Mouse (Mus musculus) kidney, postnatal 0 days (tissue): ENCODE data around the gene Itga9. TPM values are rescaled to one million over a fixed set of nuclear protein-coding genes. Genes with fewer than 3 reads are reported as not detected.
A peak's percentile ranks its signal among the peaks of the same experiment; 100 is the strongest.

Experiments used
- ATAC-seq: fragments of 200-750 bp; cut with Nextera tagmentation; replicated peaks from 2 replicates; pipeline ENCODE4 v1.8.0; 2017; ENCODE audit warnings: low read depth, moderate number of reproducible peaks, moderate TSS enrichment, moderate library complexity; ENCODE audit not compliant: low FRiP score
- DNase-seq: peaks from one replicate; pipeline ENCODE4 v3.0.0-alpha.2; 2016; ENCODE audit warnings: low spot score
- H3K27ac ChIP-seq: fragments of 300-500 bp; sonication (generic); 2 replicates; pipeline ENCODE4 v1.5.1; 2014; ENCODE audit warnings: mild to moderate bottlenecking
- H3K27me3 ChIP-seq: fragments of 300-500 bp; sonication (generic); 2 replicates; pipeline ENCODE4 v1.6.1; 2014; ENCODE audit warnings: low read length, mixed read lengths; ENCODE audit not compliant: insufficient read depth
- H3K36me3 ChIP-seq: fragments of 300-500 bp; sonication (generic); 2 replicates; pipeline ENCODE4 v1.6.1; 2014; ENCODE audit warnings: low read length, mixed read lengths; ENCODE audit not compliant: insufficient read depth
- H3K4me1 ChIP-seq: fragments of 300-500 bp; sonication (generic); replicated peaks from 2 replicates; pipeline ENCODE4 v1.6.1; 2014; ENCODE audit warnings: antibody characterized with exemption, low read length, mixed read lengths; ENCODE audit not compliant: insufficient read depth
- H3K4me2 ChIP-seq: fragments of 300-500 bp; sonication (generic); 2 replicates; pipeline ENCODE4 v1.6.1; 2014; ENCODE audit warnings: mild to moderate bottlenecking, low read length, moderate library complexity, mixed read lengths
- H3K4me3 ChIP-seq: fragments of 300-500 bp; sonication (generic); replicated peaks from 2 replicates; pipeline ENCODE4 v1.5.1; 2014; ENCODE audit warnings: low read depth, low read length
- H3K9ac ChIP-seq: fragments of 300-500 bp; sonication (generic); 2 replicates; pipeline ENCODE4 v1.6.1; 2014; ENCODE audit warnings: low read depth, low read length
- H3K9me3 ChIP-seq: fragments of 300-500 bp; sonication (generic); replicated peaks from 2 replicates; pipeline ENCODE4 v1.6.1; 2016; ENCODE audit warnings: low read length, inconsistent platforms, mixed read lengths
- CTCF ChIP-seq: IDR thresholded peaks from 2 replicates; pipeline ENCODE4 v1.5.1; 2016; ENCODE audit warnings: antibody characterized with exemption, low read depth, mild to moderate bottlenecking, moderate library complexity
- WGBS: fragments of 180-500 bp; shearing (Covaris S2); extraction: QIAGEN DNeasy Blood & Tissue Kit; methylation state at CpG from one replicate; pipeline ENCODE4 v1.1.7; 2014; 5-methylcytosine and 5-hydroxymethylcytosine counted together
- polyA plus RNA-seq: library from polyadenylated mRNA; unstranded; fragments of >200 nt; fragmentation: Nextera tagmentation; extraction: Ambion mirVana; gene quantifications from 2 replicates; pipeline ENCODE4 v1.2.1, GENCODE M21; 2015

Itga9 gene
- polyA plus RNA-seq, 1 experiment from 2014 or later, result 23.2 TPM

DNA sequence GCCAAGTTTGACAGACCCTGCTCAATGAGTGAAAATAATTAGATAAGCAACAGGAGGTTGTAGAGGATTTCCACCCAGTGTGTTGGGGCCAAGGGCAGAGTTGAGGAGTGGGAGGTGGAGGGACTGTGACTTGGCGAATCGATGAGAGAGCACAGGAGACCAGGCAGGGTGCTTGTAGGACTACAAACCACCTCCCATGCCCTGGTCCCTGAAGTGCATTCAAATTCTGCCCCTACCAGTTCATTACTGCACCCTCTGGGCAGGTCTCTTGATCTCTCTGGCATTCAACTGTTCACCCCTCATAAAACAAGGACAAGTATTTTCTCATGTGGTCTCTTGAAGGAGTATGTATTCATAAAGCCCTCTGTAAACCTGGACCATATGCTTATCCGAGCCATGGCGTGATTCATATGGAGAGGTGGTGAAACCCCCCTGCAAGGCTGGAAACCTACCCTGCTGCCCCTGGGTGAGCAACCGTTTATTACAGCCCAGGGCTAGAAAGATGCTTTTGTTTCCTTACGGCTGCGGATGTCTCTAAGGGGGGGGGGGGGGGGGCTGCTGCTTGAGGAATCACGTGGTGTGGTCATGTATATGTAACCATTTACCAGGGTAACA lies 143.0 kb downstream of the Itga9 start:
- no peak overlapping the region for H3K4me3 ChIP-seq
- H3K9ac ChIP-seq, result no peak overlapping the region
- H3K4me1 ChIP-seq, result no peaks in the 10 kb centered on the region
- H3K36me3 ChIP-seq, result no peaks in the 10 kb centered on the region
- 57% methylated on average over 8 of the region's 8 CpGs for WGBS
- no peak overlapping the region for H3K27ac ChIP-seq
- H3K4me2 ChIP-seq, result no peak overlapping the region
- H3K27me3 ChIP-seq, result no peaks in the 10 kb centered on the region
- no peak for DNase-seq
- H3K9me3 ChIP-seq, result no peaks in the 10 kb centered on the region
- ATAC-seq, result 0 out of 2 replicates have a peak, but pooled peaks have one; percentile 13
- no peak for TF ChIP-seq CTCF

DNA sequence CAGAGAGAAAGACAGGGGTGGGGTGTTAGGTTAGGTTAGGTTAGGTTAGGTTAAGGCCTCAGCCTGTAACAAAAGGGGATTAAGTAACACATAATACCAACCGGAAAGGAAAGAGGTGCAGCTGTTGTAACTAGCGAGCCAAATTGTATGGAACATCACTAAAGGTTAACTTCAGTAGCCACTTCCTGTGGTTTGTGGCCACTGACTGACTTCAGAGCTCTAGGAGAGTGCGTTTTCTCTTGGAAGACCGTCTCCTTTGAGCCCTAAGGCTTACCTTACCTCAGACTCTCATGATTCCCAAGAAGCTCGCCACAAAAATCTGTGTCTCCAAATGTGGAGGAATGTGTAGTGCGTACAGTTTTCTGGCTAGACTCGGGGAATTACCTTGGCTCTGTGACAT lies 144.3 kb downstream of the Itga9 start:
- ATAC-seq (no peak), DNase-seq (no peak)
- H3K9me3 ChIP-seq, result no peaks in the 10 kb centered on the region
- H3K4me3 ChIP-seq, result no peak overlapping the region
- H3K9ac ChIP-seq, result no peak overlapping the region
- H3K4me2 ChIP-seq, result no peak overlapping the region
- no peaks in the 10 kb centered on the region for H3K4me1 ChIP-seq
- WGBS, result 74% methylated on average over 7 of the region's 7 CpGs
- H3K36me3 ChIP-seq, result no peaks in the 10 kb centered on the region
- no peak for TF ChIP-seq CTCF
- H3K27ac ChIP-seq, result no peak overlapping the region
- H3K27me3 ChIP-seq, result no peaks in the 10 kb centered on the region

DNA sequence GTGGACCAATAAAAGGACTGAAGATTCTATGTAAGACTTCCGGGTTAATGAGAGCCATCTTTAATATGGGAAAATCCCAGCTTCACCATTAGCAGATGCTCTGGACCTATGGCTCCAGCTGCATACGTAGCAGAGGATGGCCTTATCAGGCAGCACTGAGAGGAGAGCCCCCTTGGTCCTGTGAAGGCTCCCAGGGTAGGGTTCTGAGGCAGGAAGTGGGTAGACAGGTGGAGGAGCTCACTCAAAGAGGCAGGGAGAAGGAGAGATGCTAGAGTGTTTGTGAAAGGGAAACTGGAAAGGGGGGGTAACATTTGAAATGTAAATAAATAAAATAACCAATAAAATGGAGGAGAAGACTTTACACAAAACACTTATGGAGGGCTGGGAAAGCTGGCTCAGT lies 145.9 kb downstream of the Itga9 start:
- TF ChIP-seq CTCF, result no peak

DNA sequence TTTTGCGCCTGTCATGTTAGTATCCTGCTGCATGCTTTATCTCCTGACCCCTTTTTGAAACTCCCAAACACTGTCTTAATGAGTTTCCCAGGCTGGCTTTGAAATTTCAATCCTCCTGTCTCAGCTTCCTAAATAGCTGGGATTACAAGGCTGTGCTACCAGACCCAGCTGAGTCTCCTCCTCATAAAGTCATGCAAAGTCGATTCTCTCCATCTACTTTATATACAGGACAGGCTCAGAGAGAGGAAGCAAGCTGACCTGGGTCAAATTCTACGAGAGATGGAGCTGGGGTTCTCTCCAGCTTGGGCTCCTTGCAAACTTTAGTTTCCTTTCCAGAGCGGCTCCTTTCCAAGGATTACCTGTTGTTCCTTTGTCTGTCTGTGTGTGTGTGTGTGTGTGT lies 153.0 kb downstream of the Itga9 start:
- no peak for ATAC-seq
- WGBS, result 31% methylated on average over 4 of the region's 4 CpGs

More for the DNA sequence above, 145.9 kb downstream of the Itga9 start:
- ATAC-seq (no peak), DNase-seq (no peak)
- Histone ChIP-seq H3K36me3 (no peaks in the 10 kb centered on the region), H3K9me3 (no peaks in the 10 kb centered on the region), H3K4me1 (no peaks in the 10 kb centered on the region), H3K9ac (no peak overlapping the region), H3K27ac (no peak overlapping the region), H3K27me3 (no peaks in the 10 kb centered on the region), H3K4me3 (no peak overlapping the region), H3K4me2 (no peak overlapping the region)
- WGBS, result 98% methylated on average over 2 of the region's 2 CpGs

DNA sequence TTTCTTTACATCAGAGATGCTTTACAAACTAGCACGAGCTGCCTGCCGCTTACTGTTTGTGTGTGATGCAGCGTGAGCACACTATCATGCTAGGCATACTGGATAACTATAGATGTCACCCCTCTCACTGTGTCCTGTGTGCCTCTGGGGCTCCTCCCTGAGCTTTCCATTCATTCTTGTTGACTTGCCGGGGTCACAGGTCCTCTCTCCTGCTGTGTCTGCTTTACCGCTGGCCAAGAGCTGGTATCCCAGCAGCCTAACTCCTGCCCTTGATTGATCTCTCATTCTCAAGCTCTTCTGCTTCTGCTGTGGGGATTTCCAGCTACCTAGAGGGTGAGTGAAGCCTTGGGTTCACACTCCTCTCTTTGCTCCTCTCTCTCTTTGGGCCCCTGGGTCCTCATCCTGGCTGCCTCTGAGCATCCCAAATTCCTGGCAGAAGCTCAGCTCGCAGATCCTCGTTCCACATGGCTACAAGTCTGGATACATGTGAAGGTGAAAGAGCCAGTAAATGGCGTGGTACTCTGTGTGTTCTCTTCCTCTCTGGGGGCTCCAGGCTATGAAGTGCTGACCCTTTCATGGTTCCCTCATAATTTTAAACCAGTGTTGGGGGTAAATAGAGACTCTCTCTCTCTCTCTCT lies 155.6 kb downstream of the Itga9 start:
- H3K27ac ChIP-seq, result no peak overlapping the region; the same call in 1 of the 2 replicates
- H3K4me3 ChIP-seq, result no peak overlapping the region
- TF ChIP-seq CTCF, result no peak
- H3K4me1 ChIP-seq, result peaks cover 13% of the 10 kb centered on the region; the same call in 1 of the 2 replicates
- no peak for DNase-seq
- WGBS, result 48% methylated on average over 8 of the region's 8 CpGs
- no peak overlapping the region for H3K9ac ChIP-seq
- no peaks in the 10 kb centered on the region for H3K9me3 ChIP-seq
- H3K27me3 ChIP-seq, result no peaks in the 10 kb centered on the region
- no peak for ATAC-seq
- no peak overlapping the region for H3K4me2 ChIP-seq
- H3K36me3 ChIP-seq, result no peaks in the 10 kb centered on the region

More for the DNA sequence above, 153.0 kb downstream of the Itga9 start:
- no peak overlapping the region for H3K4me3 ChIP-seq
- no peaks in the 10 kb centered on the region for H3K9me3 ChIP-seq
- TF ChIP-seq CTCF, result no peak
- H3K9ac ChIP-seq, result no peak overlapping the region
- DNase-seq, result peak; percentile 74
- H3K4me2 ChIP-seq, result no peak overlapping the region
- H3K36me3 ChIP-seq, result no peaks in the 10 kb centered on the region
- H3K27ac ChIP-seq, result peak overlapping the region; percentile 19; the same call in 1 of the 2 replicates
- H3K27me3 ChIP-seq, result no peaks in the 10 kb centered on the region
- peaks cover 13% of the 10 kb centered on the region; the same call in 1 of the 2 replicates for H3K4me1 ChIP-seq

DNA sequence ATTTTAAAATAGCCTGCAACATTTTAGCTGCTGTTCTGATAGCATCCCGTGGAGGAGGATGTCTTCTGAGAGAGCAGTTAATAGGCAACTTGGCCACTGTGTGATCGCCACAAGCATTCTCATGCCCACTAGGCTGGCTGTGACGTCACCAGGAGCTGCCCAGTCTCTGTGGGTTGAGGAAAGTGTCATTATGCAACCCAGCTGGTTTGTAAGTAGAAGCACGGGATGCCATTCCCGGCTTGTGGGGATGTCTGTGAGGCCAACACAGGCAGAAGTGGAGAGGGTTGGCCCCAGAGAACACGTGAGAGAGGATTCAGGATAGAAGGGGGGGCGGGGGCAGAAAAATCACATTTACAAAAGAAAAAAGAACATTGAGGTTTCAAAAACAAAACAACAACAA lies 156.3 kb downstream of the Itga9 start:
- Histone ChIP-seq H3K9ac (no peak overlapping the region), H3K27ac (no peak overlapping the region), H3K9me3 (no peaks in the 10 kb centered on the region), H3K27me3 (no peaks in the 10 kb centered on the region), H3K4me2 (no peak overlapping the region), H3K36me3 (no peaks in the 10 kb centered on the region), H3K4me1 (peaks cover 13% of the 10 kb centered on the region; the same call in 1 of the 2 replicates), H3K4me3 (no peak overlapping the region)
- DNase-seq, result peak; percentile 32
- no peak for ATAC-seq
- TF ChIP-seq CTCF, result no peak
- WGBS, result 30% methylated on average over 7 of the region's 7 CpGs
